Mouse (Mus musculus) kidney, postnatal 10 days (tissue): Measurements from ENCODE around the gene Ddah1.

Source experiments
- DNase-seq: peaks from one replicate; pipeline ENCODE4 v3.0.0; 2021; ENCODE audit warnings: mixed read lengths

The Ddah1 gene

GRCm38 (mm10) chr3:145817276-145817675 lies 58.8 kb downstream of the Ddah1 start:
- peak; percentile 30 for DNase-seq

DNA sequence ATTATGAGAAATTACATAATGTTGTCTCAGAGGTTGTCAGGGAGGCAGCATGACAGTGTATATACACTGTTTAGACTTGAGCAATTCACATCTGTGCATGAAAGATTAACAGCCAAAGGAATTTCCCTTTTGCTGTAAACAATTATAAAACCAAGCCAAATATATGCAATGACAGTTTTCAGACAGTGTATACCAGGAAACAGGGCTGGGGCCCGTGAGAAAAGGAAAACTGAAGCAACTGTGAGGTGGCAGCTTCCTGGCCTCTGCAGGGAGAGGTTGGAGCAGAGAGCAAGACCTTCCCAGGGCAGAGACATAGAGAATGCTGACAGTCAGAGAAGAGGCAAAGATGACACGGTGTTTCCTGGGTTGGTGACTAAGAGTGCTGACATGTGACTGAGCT lies 62.0 kb downstream of the Ddah1 start:
- DNase-seq, result peak; percentile 26

DNA sequence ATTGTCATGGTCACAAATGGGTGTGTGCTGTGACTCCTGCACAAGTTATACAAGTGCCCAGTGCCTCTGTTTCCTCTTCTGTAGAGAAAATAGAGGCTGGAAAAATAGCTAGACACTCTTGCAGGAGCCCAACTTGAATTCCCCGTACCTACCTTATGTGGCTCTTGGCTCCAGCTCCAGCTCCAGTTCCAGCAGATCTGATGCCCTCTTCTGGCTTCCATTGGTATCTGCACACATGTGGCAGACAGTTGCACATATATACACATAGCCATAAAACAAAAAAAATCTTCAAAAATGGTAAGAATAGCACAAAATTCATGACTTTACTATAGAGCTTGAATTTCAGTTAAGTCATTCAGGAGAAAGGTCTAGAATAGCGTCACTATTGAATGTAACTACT lies 62.5 kb downstream of the Ddah1 start:
- no peak for DNase-seq

GRCm38 (mm10) chr3:145822201-145822600 lies 63.7 kb downstream of the Ddah1 start:
- DNase-seq, result no peak

- DNase-seq, result no peak
Observed at GRCm38 (mm10) chr3:145823661-145824060, 65.2 kb downstream of the Ddah1 start.

DNA sequence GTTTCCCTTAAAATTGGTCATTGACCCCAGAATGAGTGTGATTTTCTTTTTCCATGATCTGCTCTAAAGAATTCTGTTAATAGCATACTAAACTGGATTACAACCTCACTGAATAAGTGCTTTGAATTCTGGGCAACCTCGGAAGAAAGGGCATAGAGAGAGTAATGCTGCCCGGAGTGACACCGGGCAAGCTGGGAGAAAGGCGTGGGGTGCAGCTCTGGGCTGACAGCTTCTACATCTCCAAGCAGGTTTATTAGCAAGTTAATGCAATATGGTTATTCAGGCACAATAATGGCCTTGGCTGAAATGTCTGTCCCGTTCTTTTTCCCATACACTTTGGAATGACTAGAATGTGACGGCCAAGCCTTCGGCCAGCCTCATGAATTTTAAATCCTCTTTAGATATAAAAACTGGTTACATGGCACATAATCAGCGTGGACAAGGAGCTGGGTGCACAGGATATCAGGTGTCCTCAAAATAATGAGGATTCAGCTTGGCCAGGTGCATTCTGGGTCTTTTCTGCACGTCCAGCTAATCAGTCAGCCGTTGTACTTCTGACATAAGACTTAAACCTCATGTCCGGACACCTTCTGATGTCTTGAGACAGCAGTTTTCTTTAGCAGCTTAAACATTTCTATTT lies 67.1 kb downstream of the Ddah1 start:
- peak; percentile 48 for DNase-seq

- DNase-seq, result peak; percentile 82
Observed at GRCm38 (mm10) chr3:145827191-145828045, 68.9 kb downstream of the Ddah1 start.

- no peak for DNase-seq
Observed at GRCm38 (mm10) chr3:145828906-145829305, 70.4 kb downstream of the Ddah1 start.

- DNase-seq, result peak; percentile 46
Observed at GRCm38 (mm10) chr3:145833948-145834538, 75.6 kb downstream of the Ddah1 start.

DNA sequence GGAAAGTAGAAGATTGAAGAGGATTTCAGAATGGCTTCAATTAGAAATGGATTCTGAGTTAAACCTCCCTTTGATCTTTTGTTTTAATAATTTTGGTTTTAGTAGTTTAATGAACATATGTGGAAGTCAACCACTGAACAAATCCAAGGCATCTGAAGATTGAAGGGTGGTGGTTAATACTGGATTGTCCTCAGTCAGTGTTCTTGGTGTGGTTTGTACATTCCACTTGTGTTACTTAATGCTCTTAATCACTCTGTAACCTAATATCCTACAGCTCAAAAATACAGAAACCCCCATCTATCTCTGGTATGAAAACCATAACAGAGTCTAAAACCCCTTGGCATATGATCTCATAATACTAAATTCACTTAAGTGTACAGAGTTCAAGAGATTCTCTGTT lies 79.8 kb downstream of the Ddah1 start:
- DNase-seq, result no peak

- DNase-seq, result no peak
Observed at GRCm38 (mm10) chr3:145841961-145842710, 83.7 kb downstream of the Ddah1 start.

DNA sequence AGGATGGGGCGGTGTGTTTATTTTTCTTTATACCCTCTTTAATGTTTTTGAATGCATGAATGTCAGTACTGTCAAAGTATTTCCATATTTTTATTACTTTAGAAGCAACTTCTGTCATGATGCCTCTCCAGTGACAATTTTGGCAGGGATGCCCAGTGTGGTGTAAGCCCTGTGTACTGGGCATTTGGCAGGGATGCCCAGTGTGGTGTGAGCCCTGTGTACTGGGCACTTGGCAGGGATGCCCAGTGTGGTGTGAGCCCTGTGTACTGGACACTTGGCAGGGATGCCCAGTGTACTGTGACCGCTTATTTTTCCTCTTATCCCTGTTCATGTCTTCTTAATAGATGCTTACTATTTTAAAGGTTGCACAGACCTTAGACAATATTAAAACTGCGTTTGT lies 85.4 kb downstream of the Ddah1 start:
- no peak for DNase-seq

- no peak for DNase-seq
Observed at GRCm38 (mm10) chr3:145844891-145845290, 86.4 kb downstream of the Ddah1 start.

GRCm38 (mm10) chr3:145846255-145846654 lies 87.8 kb downstream of the Ddah1 start:
- no peak for DNase-seq

DNA sequence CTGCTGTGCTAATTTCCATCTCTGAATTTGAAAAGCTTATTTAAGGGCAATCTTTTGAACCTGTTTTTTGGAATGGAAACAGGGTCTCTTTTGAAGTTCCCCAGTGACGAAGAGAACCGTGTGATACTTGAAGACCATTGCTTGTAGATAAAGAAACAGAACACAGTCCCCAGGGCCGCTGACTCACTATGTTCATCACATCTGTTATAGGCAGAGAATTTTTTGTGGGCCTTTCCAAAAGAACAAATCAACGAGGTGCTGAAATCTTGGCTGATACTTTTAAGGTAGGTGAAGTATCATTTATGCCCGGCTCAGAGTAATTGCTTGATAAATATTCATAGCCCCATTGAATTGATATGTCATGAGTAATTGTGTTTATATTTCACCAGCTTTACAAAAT lies 93.6 kb downstream of the Ddah1 start:
- no peak for DNase-seq

- no peak for DNase-seq
Observed at GRCm38 (mm10) chr3:145852800-145853199, 94.3 kb downstream of the Ddah1 start.

DNA sequence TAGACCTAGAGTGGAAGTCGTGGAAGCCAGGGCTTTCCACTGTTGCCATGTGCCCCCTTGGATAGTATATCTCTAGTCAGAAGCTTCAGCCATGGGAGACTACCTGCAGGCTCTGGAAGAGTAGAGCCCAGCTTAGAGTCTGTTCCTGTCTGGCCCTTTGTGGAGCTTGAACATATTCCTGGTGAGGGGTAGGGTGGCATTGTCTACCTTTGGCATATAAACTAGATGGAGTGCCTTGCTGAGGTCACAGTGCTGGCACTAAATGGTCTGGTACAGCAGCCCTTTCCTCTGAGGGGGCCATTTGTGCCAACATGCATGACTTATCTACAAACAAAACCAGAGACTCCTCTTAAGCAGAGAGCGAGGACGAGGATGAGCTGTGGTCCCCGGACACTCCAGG lies 95.2 kb downstream of the Ddah1 start:
- no peak for DNase-seq

DNA sequence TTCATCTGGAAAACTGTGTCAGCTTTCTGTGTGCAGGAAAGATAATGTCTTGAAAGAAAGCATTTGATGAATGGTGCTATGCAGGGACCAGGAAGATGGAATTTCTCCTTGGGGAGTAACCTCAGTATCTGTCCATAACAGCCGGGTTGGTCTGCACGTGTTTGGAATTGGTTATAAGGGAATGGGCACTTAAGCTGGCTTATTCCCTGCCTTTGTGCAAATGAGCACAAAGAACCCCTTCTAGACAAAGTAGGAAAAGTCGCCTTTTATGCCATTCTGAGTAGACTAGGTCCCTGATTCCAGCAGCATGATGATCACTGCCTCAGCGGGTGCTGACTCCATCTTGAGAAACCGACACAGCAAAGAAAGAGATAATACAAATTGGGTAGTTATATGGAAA lies 96.0 kb downstream of the Ddah1 start:
- no peak for DNase-seq

DNA sequence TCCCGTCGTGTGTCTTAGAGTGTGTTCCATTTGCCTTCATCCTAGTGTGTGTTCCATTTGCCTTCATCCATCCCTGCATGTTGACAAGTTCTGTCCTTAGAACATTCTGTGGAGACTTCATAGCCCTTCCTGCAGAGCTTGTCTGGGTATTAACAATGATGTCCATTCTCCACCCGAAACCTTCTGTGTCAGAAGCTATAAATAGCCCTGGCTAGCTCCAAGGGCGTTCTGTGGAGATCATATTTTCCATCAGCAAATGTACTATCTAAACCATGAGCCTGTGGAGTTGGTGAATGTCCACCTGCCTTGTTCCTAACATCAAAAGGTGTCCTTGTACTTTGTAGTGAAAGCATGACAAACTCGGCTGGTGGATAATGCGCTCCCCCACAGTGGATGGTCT lies 96.8 kb downstream of the Ddah1 start:
- no peak for DNase-seq

GRCm38 (mm10) chr3:145858388-145858787 lies 99.9 kb downstream of the Ddah1 start:
- DNase-seq, result no peak

DNA sequence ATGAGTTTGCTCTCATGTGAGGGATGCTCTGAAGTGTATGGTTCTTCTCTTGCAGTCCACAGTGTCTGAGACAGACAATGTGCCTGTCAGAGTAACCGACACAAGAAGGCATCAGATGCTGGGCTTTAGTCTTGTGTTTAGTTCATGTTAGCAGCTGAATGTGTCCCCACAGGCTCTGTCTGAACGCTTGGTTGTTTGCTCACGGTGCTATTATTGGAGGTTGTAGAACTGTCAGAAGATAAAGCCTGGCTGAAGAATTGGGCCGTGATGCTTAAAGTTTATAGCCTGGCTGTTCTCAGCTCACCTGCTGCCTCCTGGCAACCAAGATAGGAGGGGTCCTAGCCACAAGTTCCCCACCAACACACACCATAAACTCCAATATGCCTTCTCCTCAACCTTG lies 104.0 kb downstream of the Ddah1 start:
- no peak for DNase-seq

GRCm38 (mm10) chr3:145864033-145864712 lies 105.7 kb downstream of the Ddah1 start:
- DNase-seq, result no peak
